Mouse (Mus musculus) heart, postnatal 4 days (tissue): ENCODE data around the gene Hbp1. TPM values are rescaled to one million over a fixed set of nuclear protein-coding genes. Genes with fewer than 3 reads are reported as not detected.
A peak's percentile ranks its signal among the peaks of the same experiment; 100 is the strongest.

Source experiments
- DNase-seq: peaks from one replicate; pipeline ENCODE4 v3.0.0; 2021
- total RNA-seq, 2 experiments: library from RNA; stranded (reverse); gene quantifications; 2 replicates each; pipeline ENCODE4 v1.2.3; 2021

Hbp1 gene
- total RNA-seq, 2 experiments from 2014 or later, result 65.5 to 66.2 TPM

- DNase-seq, result peak; percentile 96
Measured at GRCm38 (mm10) chr12:31949193-31949741, 1.1 kb downstream of the Hbp1 start.

DNA sequence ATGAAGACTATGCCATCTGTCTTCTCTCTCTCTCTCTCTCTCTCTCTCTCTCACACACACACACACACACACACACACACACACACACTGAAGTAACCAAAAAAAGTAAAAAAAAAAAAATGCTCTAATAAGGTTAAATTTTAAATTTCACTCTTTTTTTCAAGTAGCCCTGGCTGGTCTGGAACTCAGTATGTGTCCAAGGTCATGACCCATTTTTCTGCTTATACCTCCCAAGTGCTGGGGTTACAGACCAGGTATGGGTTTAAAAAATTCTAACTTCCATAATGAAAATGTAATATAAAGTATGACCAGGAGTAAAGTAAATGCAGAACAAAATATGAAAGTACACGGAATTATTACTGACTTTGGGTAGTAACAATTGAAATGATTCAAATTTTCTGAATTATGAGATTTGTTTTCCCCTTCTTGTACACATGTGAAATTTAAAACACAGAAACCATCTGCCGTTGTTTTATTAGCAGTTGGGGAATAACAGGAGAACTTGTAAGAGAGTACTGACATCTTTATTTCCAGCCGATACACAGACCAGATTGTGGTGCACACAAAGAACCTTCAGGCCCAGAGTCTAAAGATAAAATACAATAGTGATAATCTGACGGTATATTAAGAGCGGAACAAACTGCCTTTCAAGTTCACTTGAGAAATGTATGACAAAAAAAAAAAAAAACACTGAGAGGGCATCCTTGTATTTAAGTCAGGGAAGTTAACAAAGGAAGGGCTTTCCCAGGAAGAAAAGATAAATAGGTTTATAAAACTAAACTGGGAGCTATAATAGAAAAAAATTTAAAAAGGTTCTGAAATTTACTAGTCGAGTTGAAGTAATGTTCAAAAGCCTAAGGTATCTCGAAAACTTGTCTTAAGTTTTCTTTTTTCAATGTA lies 2.0 kb downstream of the Hbp1 start:
- no peak for DNase-seq

- DNase-seq, result peak; percentile 17
Measured at GRCm38 (mm10) chr12:31947476-31947875, 2.9 kb downstream of the Hbp1 start.

GRCm38 (mm10) chr12:31944405-31944804 lies 5.9 kb downstream of the Hbp1 start:
- no peak for DNase-seq

DNA sequence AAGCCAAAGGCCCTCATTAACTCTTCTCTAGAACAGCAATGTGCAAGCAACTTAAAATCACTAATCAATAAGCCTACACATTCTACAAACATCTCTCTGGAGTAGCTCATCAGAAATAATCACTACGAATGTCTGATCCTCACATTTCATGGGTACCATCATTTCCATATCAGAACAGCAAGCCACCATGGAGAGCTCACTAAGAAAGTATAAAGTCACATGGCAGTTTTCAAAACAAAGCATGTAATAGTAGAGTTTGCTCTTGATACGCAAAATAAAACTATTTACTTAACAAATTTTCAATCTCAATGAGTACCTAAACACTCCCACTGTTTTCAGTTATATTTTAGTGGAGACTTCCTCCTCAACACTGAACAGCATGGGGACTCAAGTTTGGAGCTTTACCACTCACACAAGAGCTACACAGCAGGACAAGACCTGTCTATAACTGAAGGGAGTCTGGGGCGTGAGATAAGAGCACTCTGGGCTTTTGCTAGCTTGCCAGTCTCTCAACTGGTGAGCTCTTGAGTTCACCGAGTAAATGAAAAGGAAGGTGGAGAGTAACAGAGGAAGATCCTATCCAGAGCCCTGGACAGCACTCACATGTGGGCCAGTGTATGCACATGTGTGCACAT lies 7.2 kb downstream of the Hbp1 start:
- DNase-seq, result no peak

DNA sequence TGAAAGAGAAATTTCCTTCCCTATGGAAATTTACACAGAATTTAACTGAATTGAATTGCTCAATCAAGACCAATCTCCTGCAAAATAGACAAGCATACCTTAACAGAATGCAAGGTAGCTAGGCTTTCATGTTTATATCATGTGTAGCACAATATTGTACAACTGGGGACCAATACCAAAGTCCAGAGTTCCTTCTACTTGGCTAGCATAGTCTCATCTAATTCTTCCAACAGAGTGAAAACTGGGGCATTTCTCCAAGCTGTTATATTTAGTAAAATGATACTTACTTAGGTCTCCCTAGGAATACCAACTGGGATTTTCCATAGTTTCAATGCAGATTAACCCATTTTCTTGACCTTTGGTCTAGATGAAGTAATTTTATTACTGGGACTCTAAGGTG lies 11.3 kb downstream of the Hbp1 start:
- DNase-seq, result no peak

DNA sequence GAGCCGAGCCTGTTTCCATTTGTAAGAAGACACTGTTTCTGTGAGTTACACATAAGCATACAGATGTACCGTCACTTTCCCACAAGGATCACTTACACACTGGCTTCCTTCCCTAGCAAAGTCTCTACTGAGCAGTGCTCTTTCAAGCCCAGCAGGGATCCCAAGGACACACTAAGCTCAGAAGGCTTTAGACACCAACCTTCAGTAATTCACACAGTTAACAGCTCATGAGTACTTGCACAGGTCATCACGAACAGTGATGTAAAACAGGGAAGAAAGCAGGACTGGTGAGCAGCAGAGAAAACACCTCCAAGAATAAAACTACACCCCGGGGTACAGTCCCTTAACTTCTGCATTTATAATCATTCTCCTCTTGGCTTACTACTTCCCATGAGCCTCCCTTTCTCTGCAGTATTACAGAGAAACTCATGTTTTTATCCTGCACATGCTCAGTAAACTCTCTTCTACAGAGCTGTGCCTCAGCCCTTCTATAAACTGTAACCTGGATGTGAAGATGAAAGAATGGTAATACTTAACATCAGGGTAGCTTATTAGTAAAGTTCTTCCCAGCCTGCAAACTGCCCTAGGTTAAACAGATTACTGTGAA lies 11.8 kb downstream of the Hbp1 start:
- DNase-seq, result no peak

GRCm38 (mm10) chr12:31937613-31938012 lies 12.7 kb downstream of the Hbp1 start:
- no peak for DNase-seq

- no peak for DNase-seq
Measured at GRCm38 (mm10) chr12:31936657-31937300, 13.6 kb downstream of the Hbp1 start.

DNA sequence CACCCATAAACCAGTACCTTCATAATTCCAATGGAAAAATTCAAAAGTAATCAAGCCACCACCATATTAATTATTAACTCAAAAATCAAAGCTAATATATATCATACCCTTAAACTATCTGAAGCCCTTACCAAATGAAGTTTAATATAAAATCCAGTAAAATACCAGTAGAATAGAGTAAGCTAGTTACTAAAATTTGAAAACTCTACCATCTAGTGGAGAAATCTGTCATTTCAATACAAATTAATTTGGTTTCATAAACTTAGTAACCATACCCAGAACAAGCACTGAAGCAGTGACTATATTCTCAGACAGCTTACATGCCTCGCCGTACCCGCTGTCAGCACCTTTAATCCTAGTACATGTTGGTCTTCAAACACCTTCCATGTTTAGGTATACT lies 18.5 kb downstream of the Hbp1 start:
- DNase-seq, result no peak

DNA sequence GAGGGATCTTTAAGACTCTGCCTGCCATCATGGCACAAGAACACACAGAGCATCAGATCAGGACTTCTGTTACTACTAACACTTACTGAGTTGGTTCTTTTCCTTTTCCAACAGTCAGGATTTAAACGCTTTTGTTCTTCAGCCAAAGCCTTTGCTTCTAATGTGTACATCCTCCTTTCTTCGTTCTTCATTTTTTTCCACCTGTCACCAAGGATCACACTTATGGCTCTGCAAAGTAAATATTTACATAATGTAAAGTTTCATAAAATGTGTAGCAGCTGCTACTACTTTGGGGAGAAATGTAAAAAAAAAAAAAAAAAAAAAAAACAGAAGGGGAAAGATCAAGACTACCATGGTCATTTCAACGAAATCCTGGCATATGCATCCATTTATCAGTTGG lies 21.8 kb downstream of the Hbp1 start:
- DNase-seq, result no peak

DNA sequence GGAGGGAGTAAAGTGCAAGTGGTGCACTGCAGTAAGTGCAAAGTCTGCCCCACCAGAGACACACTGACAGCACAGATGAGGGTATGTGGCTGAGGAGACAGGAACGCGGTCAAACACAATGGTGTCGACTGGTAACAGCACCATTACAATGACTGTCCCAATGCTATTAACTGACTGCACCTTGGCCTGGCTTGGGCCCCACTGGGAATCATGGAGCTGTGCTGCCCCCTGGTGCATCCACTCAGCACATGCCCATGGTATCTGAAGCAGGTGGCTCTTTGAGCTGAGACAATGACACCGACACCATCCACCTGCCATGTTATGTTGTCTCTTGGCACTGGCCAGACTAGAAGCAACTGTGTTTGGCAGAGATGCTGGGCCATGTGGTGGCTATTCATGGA lies 23.7 kb downstream of the Hbp1 start:
- peak; percentile 87 for DNase-seq

GRCm38 (mm10) chr12:31925343-31925742 lies 25.0 kb downstream of the Hbp1 start:
- no peak for DNase-seq

DNA sequence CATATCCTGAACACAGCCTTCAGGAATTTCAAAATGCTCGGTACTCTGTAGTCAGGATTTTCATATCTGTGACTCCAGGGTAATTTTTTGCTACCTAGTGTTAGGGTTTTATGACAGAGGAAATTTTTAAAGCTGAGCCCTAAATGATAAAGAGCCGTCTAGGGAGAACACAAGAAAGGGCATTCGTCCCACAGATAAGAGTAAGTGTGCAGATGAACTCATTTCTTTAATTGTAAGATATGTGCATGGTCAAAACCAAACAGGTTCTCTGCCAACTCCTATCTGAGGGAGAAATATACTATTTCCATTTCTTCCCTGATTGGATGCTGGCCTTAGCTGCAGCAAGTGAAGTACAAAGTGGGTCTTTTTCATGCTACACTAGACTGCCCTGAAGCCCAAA lies 26.2 kb downstream of the Hbp1 start:
- no peak for DNase-seq

GRCm38 (mm10) chr12:31920464-31921405 lies 29.6 kb downstream of the Hbp1 start:
- no peak for DNase-seq

DNA sequence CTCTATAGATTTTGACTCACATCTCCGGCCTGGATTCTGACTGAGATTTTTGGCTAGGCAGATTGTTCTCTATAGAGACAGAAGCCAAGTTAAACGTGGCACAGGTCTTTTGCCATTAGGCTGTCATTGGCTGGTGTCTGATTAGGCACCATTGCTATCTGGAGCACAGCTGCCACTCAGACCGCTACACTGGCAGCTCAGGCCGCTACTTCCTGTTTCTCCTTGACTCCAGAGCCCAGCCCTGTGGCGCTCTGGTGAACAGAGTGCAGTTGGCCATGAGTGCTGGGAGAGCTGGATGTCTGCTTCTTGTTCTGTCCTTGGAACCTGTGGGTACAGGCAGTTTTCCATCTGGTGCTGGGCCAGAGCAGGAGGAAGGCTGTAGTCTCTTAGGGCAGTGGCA lies 33.1 kb downstream of the Hbp1 start:
- DNase-seq, result peak; percentile 71

DNA sequence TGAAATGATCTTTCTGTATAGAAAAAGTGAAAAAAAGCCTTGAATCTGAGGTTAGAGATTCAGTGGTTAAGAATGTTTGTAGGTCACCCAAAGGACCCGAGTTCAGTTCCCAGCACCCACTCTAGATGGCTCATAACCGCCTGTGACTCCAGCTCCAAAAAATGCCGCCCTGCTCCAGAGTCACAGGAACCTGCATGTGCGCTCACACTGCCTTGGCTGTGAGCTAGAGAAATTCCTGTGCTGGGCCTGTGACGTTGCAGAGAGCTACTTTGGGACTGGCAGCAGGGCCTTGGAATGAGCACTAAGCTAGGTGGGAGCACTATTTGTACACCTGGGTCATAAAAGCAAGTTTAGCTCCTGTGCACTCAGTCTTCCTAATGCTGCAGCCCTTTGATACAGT lies 33.6 kb downstream of the Hbp1 start:
- DNase-seq, result no peak

- peak; percentile 40 for DNase-seq
Measured at GRCm38 (mm10) chr12:31913614-31914013, 36.7 kb downstream of the Hbp1 start.

DNA sequence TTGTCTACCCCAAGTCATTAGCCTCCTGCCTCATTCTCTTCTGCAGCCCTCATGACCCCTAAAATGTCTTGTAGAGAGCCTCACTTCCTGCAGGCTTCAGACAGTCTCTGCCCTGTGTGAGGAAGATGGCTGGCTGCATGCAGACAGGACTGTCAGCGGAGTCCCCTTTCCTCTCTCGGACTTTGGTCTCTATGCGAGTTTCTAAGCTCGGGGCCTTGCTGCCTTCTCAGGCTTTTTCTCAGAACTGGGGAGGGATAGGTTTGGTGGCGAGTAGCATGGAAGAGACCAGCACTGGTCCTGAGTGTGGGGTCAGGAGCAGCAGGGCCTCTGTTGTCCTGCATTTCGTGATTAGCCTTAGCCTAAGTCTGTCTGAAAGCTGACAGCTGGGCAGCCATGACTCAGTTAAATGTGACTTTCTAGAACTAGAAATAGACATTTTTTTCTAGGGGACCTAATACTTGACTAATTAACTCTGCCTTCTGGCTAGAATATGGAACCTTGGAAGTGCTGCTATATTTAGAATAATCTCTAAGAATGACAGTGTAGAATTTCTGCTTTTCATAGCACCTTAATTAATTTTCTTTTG lies 37.3 kb downstream of the Hbp1 start:
- no peak for DNase-seq

GRCm38 (mm10) chr12:31907436-31907835 lies 42.9 kb downstream of the Hbp1 start:
- DNase-seq, result no peak
